Mouse (Mus musculus): ENCODE data around the gene Gpr89. TPM values are rescaled to one million over a fixed set of nuclear protein-coding genes. Genes with fewer than 3 reads are reported as not detected.

The Gpr89 gene
- 0.93 and 4.1 TPM in 2 replicates for polyA plus RNA-seq (2012; ENCODE audit: low replicate concordance)

GRCm38 (mm10) chr3:96904851-96905541, at the start of gene Gpr89:
Gpr89 (minus strand) TSS chr3:96905346.

GRCm38 (mm10) chr3:96925920-96926319, 20.8 kb upstream of the Gpr89 start, which contains the start of gene Gja8:
Gja8 (minus strand) TSS chr3:96926020.

GRCm38 (mm10) chr3:96904393-96904792, 753 bp downstream of the Gpr89 start, which contains the start of gene Gja5:
Gja5 (plus strand) TSS chr3:96904693.

GRCm38 (mm10) chr3:96828984-96829383, 76.2 kb downstream of the Gpr89 start, which contains the start of the genes Pdzk1 and Cd160:
Pdzk1 (plus strand) TSS chr3:96829284.
Cd160 (minus strand) TSS chr3:96829351.

Other genes starting within 250 kb of the Gpr89 start
- gene Ankrd35, start 235.2 kb downstream of the Gpr89 start, polyA plus RNA-seq (2012; ENCODE audit: low replicate concordance) = 0.12 and 0.19 TPM in 2 replicates
- gene Pias3, start 209.0 kb downstream of the Gpr89 start, polyA plus RNA-seq (2012; ENCODE audit: low replicate concordance) = 12.3 and 23.7 TPM in 2 replicates
- gene Nudt17, start 196.8 kb downstream of the Gpr89 start, polyA plus RNA-seq (2012; ENCODE audit: low replicate concordance) = 0.36 and 0.42 TPM in 2 replicates
- gene Polr3c, start 177.7 kb downstream of the Gpr89 start, polyA plus RNA-seq (2012; ENCODE audit: low replicate concordance) = 3.9 and 4.2 TPM in 2 replicates
- 18.2 and 18.6 TPM in 2 replicates for gene Rnf115, start 177.7 kb downstream of the Gpr89 start, polyA plus RNA-seq (2012; ENCODE audit: low replicate concordance)
- not detected in 2 replicates for gene Pdzk1, start 76.1 kb downstream of the Gpr89 start, polyA plus RNA-seq (2012; ENCODE audit: low replicate concordance)
- 2.4 and 2.6 TPM in 2 replicates for gene Cd160, start 76.0 kb downstream of the Gpr89 start, polyA plus RNA-seq (2012; ENCODE audit: low replicate concordance)
- gene Gja5, start 653 bp downstream of the Gpr89 start, polyA plus RNA-seq (2012; ENCODE audit: low replicate concordance) = 0.26 TPM in 1 of 2 replicates, not detected in the other
- gene Gja8, start 20.7 kb upstream of the Gpr89 start, polyA plus RNA-seq (2012; ENCODE audit: low replicate concordance) = not detected in 2 replicates